Mouse (Mus musculus) embryonic facial prominence, embryonic 10.5 days (tissue): ENCODE measurements around the gene Maml2. TPM values are rescaled to one million over a fixed set of nuclear protein-coding genes. Genes with fewer than 3 reads are reported as not detected.

Source experiments
- DNase-seq: peaks from one replicate; pipeline ENCODE4 v3.0.0-alpha.2; 2017; ENCODE audit warnings: low spot score
- H3K27ac ChIP-seq: fragments of 300-500 bp; sonication (generic); replicated peaks from 2 replicates; pipeline ENCODE4 v1.5.1; 2016; ENCODE audit warnings: mild to moderate bottlenecking
- H3K27me3 ChIP-seq: fragments of 300-500 bp; sonication (generic); replicated peaks from 2 replicates; pipeline ENCODE4 v1.6.1; 2016; ENCODE audit warnings: low read depth, mild to moderate bottlenecking; ENCODE audit not compliant: poor library complexity, severe bottlenecking
- H3K36me3 ChIP-seq: fragments of 300-500 bp; sonication (generic); replicated peaks from 2 replicates; pipeline ENCODE4 v1.6.1; 2016; ENCODE audit warnings: mild to moderate bottlenecking, moderate library complexity
- H3K4me1 ChIP-seq: fragments of 300-500 bp; sonication (generic); 2 replicates; pipeline ENCODE4 v1.6.1; 2016
- H3K4me3 ChIP-seq: fragments of 300-500 bp; sonication (generic); 2 replicates; pipeline ENCODE4 v1.5.1; 2016; ENCODE audit warnings: mild to moderate bottlenecking, moderate library complexity
- H3K9me3 ChIP-seq: fragments of 300-500 bp; sonication (generic); 2 replicates; pipeline ENCODE4 v1.6.1; 2016; ENCODE audit warnings: mild to moderate bottlenecking
- WGBS: fragments of 180-500 bp; shearing (Covaris S2); methylation state at CpG from one replicate; pipeline ENCODE4 v1.1.7; 2016; 5-methylcytosine and 5-hydroxymethylcytosine counted together
- polyA plus RNA-seq: library from polyadenylated mRNA; unstranded; fragments of >200 nt; fragmentation: Nextera tagmentation; extraction: Ambion mirVana; gene quantifications from 2 replicates; pipeline ENCODE4 v1.2.1, GENCODE M21; 2016

Maml2 gene
- polyA plus RNA-seq, 1 experiment from 2014 or later, result 8.0 TPM

DNA sequence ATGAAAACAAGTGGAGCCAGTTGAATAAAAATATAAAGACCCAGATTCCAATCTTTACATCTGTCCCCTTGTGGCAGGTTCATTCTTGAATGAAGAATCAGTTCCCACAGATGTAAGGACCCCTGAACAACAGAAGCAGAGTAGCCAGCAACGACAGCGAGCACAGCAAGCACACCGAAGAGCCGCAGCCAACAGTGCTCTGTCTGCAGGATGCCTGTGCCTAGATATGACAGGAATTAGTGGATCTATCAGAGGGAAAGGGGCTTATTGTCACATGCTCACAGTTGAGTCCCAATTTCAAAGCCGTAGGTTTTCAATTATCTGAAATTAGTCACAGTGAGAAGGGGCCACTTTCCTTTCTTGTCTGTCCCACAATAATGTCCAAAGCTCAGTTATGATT, 238.0 kb downstream of the Maml2 start:
- Histone ChIP-seq H3K4me3 (no peak overlapping the region), H3K36me3 (peaks cover 3% of the 10 kb centered on the region; the same call in 1 of the 2 replicates), H3K9me3 (peaks cover 7% of the 10 kb centered on the region; the same call in 1 of the 2 replicates), H3K27me3 (no peaks in the 10 kb centered on the region), H3K27ac (peak overlapping the region; percentile 63; the same call in 1 of the 2 replicates), H3K4me1 (peaks cover 69% of the 10 kb centered on the region)
- 27% methylated on average over 5 of the region's 5 CpGs for WGBS
- peak; percentile 30 for DNase-seq

DNA sequence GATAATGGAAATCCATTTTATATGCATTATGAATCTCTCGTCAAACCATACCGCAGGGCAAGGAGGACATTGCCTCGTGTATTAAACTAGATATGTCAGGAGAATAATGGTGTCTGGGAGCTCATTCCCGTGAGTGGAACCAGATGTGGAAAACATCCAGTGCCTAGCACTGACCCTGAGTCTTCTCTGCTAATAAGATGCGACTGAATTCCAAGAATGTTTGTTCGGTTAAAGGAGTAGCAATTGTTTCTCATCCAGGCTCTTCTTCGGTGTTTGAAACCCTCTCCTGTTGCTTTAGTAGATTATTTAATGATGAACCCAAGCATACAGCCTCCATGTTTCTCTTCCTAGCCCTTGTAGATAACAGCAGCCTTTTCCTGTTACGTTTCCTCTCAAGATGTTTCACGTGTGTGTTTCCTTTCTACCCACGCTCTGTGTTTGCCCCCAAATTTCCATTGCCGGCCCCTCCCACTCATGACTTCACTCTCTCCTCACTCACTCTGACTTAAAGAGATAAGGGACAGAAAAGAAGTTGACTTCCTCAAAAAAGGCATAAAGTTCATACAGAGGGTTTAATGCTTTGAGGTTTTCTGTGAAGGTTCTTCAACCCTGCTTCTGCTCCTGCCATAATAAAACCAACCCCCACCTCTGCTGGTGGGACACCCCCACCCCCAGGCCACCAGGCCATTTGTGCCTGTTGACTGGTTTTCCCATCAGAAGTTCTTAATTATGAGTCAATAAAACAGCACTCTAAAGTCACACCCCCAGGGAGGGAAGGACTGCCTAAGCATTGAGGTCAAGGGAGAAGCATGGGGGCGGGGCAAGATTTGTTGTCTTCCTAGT, 238.9 kb downstream of the Maml2 start:
- peak overlapping the region; percentile 27; the same call in 1 of the 2 replicates for H3K4me3 ChIP-seq
- peaks cover 67% of the 10 kb centered on the region for H3K4me1 ChIP-seq
- peak; percentile 57 for DNase-seq
- H3K27ac ChIP-seq, result peak overlapping the region; percentile 72
- peaks cover 7% of the 10 kb centered on the region; the same call in 1 of the 2 replicates for H3K9me3 ChIP-seq
- peaks cover 3% of the 10 kb centered on the region; the same call in 1 of the 2 replicates for H3K36me3 ChIP-seq
- 31% methylated on average over 12 of the region's 12 CpGs for WGBS
- H3K27me3 ChIP-seq, result no peaks in the 10 kb centered on the region

DNA sequence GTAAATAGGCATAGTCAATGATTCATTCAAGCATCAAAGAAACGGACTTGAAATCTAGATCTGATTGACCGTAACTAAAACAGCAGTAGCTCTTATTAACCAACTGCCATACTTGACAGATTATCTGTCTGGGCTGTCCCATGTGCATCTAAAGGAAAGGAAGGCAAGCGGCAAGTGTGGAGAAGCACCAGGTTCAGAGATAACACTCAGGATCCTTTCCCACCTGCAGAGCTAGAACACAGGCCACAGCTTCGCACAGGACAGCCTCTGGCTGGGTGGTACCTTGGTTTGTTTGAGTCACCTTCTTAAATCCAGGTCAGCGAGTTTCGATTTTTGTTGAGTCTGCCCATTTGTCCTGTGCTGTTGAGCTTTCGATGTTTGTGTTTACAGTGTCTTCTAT, 240.4 kb downstream of the Maml2 start:
- Histone ChIP-seq H3K4me3 (no peak overlapping the region), H3K36me3 (peaks cover 3% of the 10 kb centered on the region; the same call in 1 of the 2 replicates), H3K27me3 (no peaks in the 10 kb centered on the region), H3K27ac (no peak overlapping the region), H3K9me3 (peaks cover 7% of the 10 kb centered on the region; the same call in 1 of the 2 replicates), H3K4me1 (peaks cover 58% of the 10 kb centered on the region)
- no peak for DNase-seq
- 89% methylated on average over 7 of the region's 7 CpGs for WGBS

DNA sequence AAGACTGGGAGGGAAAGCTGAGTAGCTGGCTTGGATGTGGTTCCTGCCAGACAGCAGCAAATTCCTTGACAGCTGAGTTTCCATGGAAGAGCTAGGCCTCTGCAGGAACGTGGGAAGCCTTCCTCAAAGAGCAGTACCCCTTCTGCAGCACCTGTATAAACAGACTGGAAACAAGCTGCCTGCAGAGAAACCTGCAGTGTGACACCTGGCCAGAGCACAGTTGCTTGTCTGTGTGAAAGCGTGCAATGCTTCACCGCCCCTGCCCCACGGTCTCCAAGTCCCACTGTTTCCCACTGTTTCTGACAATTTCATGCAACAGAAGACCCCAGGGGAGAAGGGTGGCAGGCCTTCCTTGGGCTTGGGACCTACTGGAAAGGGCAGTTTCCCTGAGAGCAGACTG, 241.8 kb downstream of the Maml2 start:
- Histone ChIP-seq H3K4me3 (no peak overlapping the region), H3K27ac (peak overlapping the region; percentile 72), H3K27me3 (no peaks in the 10 kb centered on the region), H3K36me3 (no peaks in the 10 kb centered on the region), H3K4me1 (peaks cover 65% of the 10 kb centered on the region), H3K9me3 (peaks cover 3% of the 10 kb centered on the region; the same call in 1 of the 2 replicates)
- DNase-seq, result peak; percentile 44
- WGBS, result 36% methylated on average over 4 of the region's 4 CpGs

DNA sequence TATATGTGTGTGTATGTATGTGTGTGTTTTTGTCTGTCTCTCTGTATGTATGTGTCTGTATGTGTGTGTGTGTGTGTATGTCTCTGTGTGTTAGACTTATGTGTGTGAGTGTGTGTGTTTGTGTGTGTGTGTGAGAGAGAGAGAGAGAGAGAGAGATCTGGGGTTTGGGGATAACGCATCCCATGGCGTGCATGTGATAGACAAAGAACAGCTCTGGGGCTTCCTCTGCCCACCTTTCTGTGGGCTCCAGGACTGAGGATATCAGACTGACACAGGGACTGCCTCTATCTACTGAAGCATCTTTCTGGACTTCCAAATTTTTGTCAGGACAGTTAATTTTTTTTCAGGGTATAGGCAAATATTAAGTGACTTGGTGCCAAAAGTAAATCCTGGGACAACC, 242.5 kb downstream of the Maml2 start:
- no peaks in the 10 kb centered on the region for H3K36me3 ChIP-seq
- no peaks in the 10 kb centered on the region for H3K27me3 ChIP-seq
- no peak for DNase-seq
- no peak overlapping the region for H3K4me3 ChIP-seq
- H3K27ac ChIP-seq, result peak overlapping the region; percentile 72
- whole genome bisulfite sequencing, result 75% methylated on average over 2 of the region's 2 CpGs
- peaks cover 65% of the 10 kb centered on the region for H3K4me1 ChIP-seq
- H3K9me3 ChIP-seq, result no peaks in the 10 kb centered on the region

DNA sequence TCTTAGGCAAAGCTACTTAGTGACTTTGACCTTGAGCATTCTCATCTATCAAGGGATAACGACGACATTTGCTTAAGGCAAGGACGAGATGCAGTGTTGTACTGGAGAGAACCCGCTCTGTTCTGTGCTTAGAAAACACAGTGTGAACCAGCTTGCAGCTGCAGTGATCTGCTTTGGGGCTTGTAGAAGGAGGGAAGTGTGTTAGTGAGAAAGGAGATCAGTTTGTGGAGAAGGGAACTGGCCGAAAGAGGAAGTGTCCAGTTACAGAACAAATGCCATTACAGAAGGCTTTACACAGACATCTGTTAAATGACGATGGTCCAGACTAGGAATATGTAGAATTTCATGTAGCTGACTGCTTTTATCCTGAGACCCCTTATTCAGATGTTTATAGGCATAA, 243.0 kb downstream of the Maml2 start:
- H3K27ac ChIP-seq, result peak overlapping the region; percentile 72
- DNase-seq, result no peak
- H3K4me1 ChIP-seq, result peaks cover 63% of the 10 kb centered on the region
- H3K4me3 ChIP-seq, result no peak overlapping the region
- H3K9me3 ChIP-seq, result no peaks in the 10 kb centered on the region
- H3K36me3 ChIP-seq, result no peaks in the 10 kb centered on the region
- WGBS, result 35% methylated on average over 6 of the region's 6 CpGs
- no peaks in the 10 kb centered on the region for H3K27me3 ChIP-seq

DNA sequence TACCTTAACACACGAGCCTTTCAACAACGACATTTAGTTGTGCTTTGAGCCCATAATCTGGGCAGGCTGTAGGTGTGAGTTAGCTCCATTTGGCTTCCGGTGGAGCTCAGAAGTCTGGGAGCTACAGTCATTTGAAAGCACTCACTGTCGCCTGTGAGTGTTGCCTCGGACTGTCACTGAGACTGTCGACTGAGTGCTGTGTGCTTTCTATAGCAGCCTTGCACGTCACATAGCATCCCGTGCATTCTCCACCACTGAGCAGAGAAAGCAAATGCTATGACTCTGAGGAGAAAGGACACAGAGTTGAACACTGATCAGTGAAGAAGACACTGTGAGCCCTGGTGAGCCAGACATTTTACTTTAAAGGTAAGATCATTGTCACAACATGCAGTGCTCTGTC, 245.4 kb downstream of the Maml2 start:
- 71% methylated on average over 8 of the region's 8 CpGs for WGBS
- Histone ChIP-seq H3K4me3 (no peak overlapping the region), H3K9me3 (no peaks in the 10 kb centered on the region), H3K36me3 (no peaks in the 10 kb centered on the region), H3K27me3 (no peaks in the 10 kb centered on the region), H3K27ac (no peak overlapping the region), H3K4me1 (peaks cover 46% of the 10 kb centered on the region)
- DNase-seq, result no peak

DNA sequence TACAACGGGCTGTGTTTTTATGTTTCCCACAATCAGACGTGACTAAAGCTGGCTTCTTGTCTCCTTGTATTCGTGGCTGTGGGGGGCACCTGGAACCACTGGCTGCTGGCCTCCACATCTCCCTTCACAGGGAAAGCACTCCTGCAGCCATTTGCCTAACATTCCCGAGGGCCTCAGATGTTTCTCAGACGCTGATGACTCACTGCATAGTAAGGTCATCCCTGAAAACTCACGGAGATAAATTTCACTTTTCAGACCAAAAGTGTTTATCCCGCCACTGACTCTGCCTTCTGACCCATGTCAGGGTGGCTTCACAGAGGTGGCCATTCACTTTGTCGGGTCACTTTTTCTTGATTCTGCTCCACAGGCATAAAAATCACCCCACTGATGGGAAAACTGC, 246.4 kb downstream of the Maml2 start:
- H3K36me3 ChIP-seq, result no peaks in the 10 kb centered on the region
- 53% methylated on average over 8 of the region's 8 CpGs for WGBS
- no peak overlapping the region for H3K27ac ChIP-seq
- H3K27me3 ChIP-seq, result no peaks in the 10 kb centered on the region
- H3K4me3 ChIP-seq, result no peak overlapping the region
- peaks cover 37% of the 10 kb centered on the region for H3K4me1 ChIP-seq
- H3K9me3 ChIP-seq, result no peaks in the 10 kb centered on the region
- DNase-seq, result no peak

DNA sequence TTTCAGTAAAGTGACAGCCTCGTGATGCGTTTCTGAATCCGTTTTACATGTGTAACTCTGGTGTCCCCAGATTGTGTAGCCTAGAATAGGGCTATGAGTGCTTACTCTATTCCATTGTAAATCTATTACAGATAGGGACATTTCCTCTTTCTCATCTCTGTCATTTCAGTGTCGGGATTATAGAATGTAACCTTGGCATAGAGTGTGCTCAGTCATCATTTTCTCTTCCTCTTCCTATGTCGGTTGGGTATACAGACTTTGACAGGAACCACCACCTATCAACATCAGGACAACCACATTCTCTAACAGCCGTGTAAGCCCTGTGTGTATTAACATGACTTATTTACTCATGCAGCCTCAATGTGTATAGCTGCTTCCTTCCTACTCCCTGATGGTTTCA, 248.0 kb downstream of the Maml2 start:
- no peak overlapping the region for H3K27ac ChIP-seq
- no peaks in the 10 kb centered on the region for H3K9me3 ChIP-seq
- H3K4me3 ChIP-seq, result no peak overlapping the region
- no peaks in the 10 kb centered on the region for H3K27me3 ChIP-seq
- DNase-seq, result no peak
- WGBS, result 89% methylated on average over 6 of the region's 6 CpGs
- no peaks in the 10 kb centered on the region for H3K36me3 ChIP-seq
- peaks cover 21% of the 10 kb centered on the region for H3K4me1 ChIP-seq

DNA sequence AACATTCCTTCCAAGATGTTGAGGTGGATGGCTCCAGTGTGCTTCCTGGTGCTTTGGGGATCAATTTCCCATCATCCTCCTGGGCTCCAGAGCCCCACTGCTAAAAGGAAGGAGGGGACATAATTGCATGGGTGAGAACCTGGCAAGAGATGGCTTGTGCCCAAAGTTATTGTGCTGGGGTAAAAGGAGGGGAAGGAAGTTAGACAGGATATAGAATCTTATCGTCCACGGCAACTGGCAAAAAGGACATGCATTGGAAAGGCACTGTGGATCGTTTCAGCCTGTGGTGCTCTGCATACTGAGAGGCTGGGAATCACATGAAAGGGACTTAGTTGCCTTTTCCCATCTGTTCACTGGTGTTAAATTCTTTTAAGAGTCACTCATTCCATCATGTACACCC, 252.2 kb downstream of the Maml2 start:
- 91% methylated on average over 3 of the region's 3 CpGs for WGBS
- Histone ChIP-seq H3K36me3 (no peaks in the 10 kb centered on the region), H3K9me3 (no peaks in the 10 kb centered on the region), H3K4me3 (no peak overlapping the region), H3K27me3 (no peaks in the 10 kb centered on the region), H3K27ac (no peak overlapping the region), H3K4me1 (peaks cover 5% of the 10 kb centered on the region)
- DNase-seq, result no peak

DNA sequence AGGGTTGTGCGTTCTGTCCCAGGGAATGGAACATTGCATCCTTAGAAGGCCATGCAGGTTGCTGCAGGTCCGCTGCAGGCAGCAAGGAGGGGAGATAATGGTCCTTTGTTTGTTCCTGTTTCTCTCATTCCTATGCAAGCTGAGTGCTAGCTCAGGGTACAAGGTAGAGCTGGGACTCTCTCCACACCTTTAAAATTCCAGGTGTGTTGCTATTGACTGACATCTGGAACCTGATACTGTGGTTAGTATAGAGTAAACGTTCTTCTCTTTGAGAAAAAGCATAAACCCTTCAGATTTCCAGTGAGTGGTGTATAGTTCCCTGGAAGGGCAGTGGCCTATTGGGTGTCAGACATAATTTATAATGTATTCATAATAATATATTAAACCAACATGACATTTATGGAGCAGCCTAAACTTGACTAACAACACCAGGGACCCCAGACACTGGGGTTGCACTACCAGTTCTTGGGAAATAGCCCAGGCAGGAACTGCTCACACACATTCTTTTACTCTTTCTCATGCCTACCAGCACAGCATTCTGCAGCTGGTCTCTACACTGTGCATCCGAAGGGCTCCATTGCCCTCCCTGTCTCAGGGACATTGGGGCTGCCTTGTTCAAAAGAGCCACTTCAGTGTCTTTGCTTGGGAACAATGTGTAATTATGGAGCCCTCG, 254.8 kb downstream of the Maml2 start:
- DNase-seq, result no peak
- 67% methylated on average over 5 of the region's 5 CpGs for WGBS
- H3K27ac ChIP-seq, result no peak overlapping the region
- no peak overlapping the region for H3K4me3 ChIP-seq
- H3K27me3 ChIP-seq, result no peaks in the 10 kb centered on the region
- no peaks in the 10 kb centered on the region for H3K36me3 ChIP-seq
- H3K9me3 ChIP-seq, result no peaks in the 10 kb centered on the region
- peaks cover 10% of the 10 kb centered on the region for H3K4me1 ChIP-seq

DNA sequence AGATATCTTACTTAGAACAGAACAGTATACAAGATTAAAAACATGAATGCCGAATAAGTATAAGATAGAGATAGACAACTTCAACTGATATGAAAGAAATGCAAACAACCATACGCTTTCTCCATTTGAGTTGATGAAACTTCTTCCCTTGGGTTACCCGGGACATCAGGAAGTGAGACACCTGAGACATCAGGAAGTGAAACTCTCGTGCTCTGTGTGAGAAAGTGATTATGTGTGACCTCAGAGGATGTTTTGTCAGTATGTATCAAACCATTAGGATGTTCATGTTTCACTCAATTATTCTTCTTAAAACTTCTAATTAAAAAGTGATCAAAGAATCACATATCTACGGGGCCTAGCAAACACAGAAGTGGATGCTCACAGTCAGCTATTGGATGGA, 257.0 kb downstream of the Maml2 start:
- Histone ChIP-seq H3K27ac (no peak overlapping the region), H3K4me3 (no peak overlapping the region), H3K9me3 (no peaks in the 10 kb centered on the region), H3K4me1 (peaks cover 13% of the 10 kb centered on the region), H3K36me3 (no peaks in the 10 kb centered on the region), H3K27me3 (no peaks in the 10 kb centered on the region)
- DNase-seq, result no peak
- 89% methylated on average over 5 of the region's 5 CpGs for WGBS
